Comparison of ENCODE assay signal across 15 mouse cellular contexts in the genomic region with DNA sequence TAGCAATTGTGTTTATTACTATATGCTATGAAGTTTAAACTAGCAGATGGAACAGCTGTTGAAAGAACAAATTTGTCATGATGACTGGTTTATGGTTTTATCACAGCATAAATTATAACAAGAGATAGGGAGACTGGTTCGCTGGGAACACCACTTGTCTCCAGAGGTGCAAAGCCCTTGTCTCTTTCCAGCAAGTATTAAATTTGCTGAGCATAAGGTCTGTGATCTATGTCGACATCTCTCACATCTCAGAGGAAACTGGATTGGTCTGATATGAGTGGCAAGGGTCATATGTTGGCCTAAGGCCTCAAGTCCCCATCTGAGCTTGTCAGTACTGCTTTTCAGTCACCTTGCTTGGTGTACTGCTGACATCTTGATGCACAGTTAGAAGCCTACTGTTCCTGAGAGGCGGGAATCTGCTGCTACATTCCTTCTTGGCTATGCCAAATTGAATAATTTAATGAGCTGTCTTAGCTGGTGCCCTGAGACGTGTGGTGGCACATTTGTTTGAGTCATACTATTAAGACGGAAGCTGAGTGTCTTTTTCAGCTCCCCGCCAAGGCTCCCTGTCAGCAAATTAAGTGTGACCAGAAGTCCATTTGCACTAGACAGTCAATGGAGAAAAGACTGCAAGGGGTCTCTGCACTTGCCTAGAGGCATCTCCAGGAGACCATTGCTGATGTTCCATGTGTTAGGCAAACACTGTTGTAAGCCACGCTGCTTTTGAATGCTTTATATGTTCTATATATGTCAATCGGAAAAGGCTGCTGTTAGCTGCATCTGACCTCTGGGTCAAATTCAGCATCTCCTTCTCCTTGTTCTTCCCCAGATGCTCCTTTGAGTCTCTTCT.
DNase-seq lines count a peak whose midpoint lies in the region; ATAC-seq and TF ChIP-seq lines count a peak whose summit lies in the region.
"Had no signal": no experiment of that assay in that cellular context is flagged by ENCODE, and none has a peak within 500 bp of the region (broad histone marks: within the 10 kb centered on the region; RNA-seq: fewer than 3 reads in every experiment).

No protein-coding gene starts in this region.

- 43% methylated on average over 8 of the region's 8 CpGs for WGBS in hindbrain, embryonic 10.5 days
- 51% methylated on average over 8 of the region's 8 CpGs for WGBS in intestine, postnatal 0 days

- H3K9ac ChIP-seq in intestine, postnatal 0 days (ENCODE audit: low read depth, low read length): no peak overlapping the region
- H3K9ac ChIP-seq: embryonic facial prominence, embryonic 13.5 days; liver, embryonic 14.5 days; stomach, embryonic 15.5 days had no signal

- no peak overlapping the region for H3K4me3 ChIP-seq in hindbrain, embryonic 10.5 days
- no peak overlapping the region for H3K4me3 ChIP-seq in intestine, postnatal 0 days (ENCODE audit: low read depth, low read length)
- H3K4me3 ChIP-seq: embryonic facial prominence, embryonic 13.5 days; myocyte; stomach, embryonic 15.5 days had no signal

- ATAC-seq in intestine, postnatal 0 days: 0 out of 2 replicates have a peak, but pooled peaks have one; percentile 16
- ATAC-seq: Patski had no signal

- no peak overlapping the region for H3K27ac ChIP-seq in hindbrain, embryonic 10.5 days
- H3K27ac ChIP-seq in intestine, postnatal 0 days (ENCODE audit: low read depth, low read length): no peak overlapping the region
- H3K27ac ChIP-seq: embryonic facial prominence, embryonic 13.5 days; liver, embryonic 14.5 days; stomach, embryonic 15.5 days had no signal

- H3K4me1 ChIP-seq in hindbrain, embryonic 10.5 days (replicated peaks): no peaks in the 10 kb centered on the region; the same call in 1 of the 2 replicates
- H3K4me1 ChIP-seq in intestine, postnatal 0 days (replicated peaks; ENCODE audit: control insufficient read depth, insufficient read depth, low read length): no peaks in the 10 kb centered on the region
- H3K4me1 ChIP-seq: embryonic facial prominence, embryonic 13.5 days; stomach, embryonic 15.5 days had no signal

- H3K36me3 ChIP-seq in hindbrain, embryonic 10.5 days: no peaks in the 10 kb centered on the region
- H3K36me3 ChIP-seq in intestine, postnatal 0 days (ENCODE audit: control insufficient read depth, insufficient read depth): no peaks in the 10 kb centered on the region
- H3K36me3 ChIP-seq: embryonic facial prominence, embryonic 13.5 days; stomach, embryonic 15.5 days had no signal

- peaks cover 41% of the 10 kb centered on the region for H3K27me3 ChIP-seq in hindbrain, embryonic 10.5 days (ENCODE audit: insufficient read depth, poor library complexity, severe bottlenecking)
- no peaks in the 10 kb centered on the region for H3K27me3 ChIP-seq in intestine, postnatal 0 days (replicated peaks; ENCODE audit: control insufficient read depth, insufficient read depth, low read length)
- H3K27me3 ChIP-seq: embryonic facial prominence, embryonic 13.5 days; stomach, embryonic 15.5 days had no signal

- no peaks in the 10 kb centered on the region for H3K9me3 ChIP-seq in hindbrain, embryonic 10.5 days
- no peaks in the 10 kb centered on the region for H3K9me3 ChIP-seq in intestine, postnatal 0 days (ENCODE audit: control insufficient read depth)
- H3K9me3 ChIP-seq: embryonic facial prominence, embryonic 13.5 days; stomach, embryonic 15.5 days had no signal

- no peak for TF ChIP-seq POLR2A in brain, embryonic 14.5 days (IDR thresholded peaks at IDR 0.05; ENCODE audit: borderline replicate concordance, extremely low read depth, insufficient read depth, insufficient read length, poor library complexity, severe bottlenecking)

- H3K4me2 ChIP-seq in intestine, postnatal 0 days (replicated peaks; ENCODE audit: low read depth): no peak overlapping the region
- H3K4me2 ChIP-seq: embryonic facial prominence, embryonic 13.5 days; stomach, embryonic 15.5 days had no signal

- no peak for TF ChIP-seq CTCF in brain, embryonic 14.5 days (IDR thresholded peaks at IDR 0.05; ENCODE audit: borderline replicate concordance, extremely low read depth, insufficient read depth, insufficient read length)
- TF ChIP-seq CTCF in intestine, postnatal 0 days (IDR thresholded peaks at IDR 0.05; ENCODE audit: low read depth): no peak

- peak; percentile 6 for DNase-seq in left cerebral cortex, postnatal 4 days
- DNase-seq in left cerebral cortex, postnatal 14 days (ENCODE audit: low spot score in 2 of 2): no peak
- DNase-seq in brain, embryonic 14.5 days (ENCODE audit: low read depth): peak; percentile 50
- DNase-seq in hindbrain, embryonic 10.5 days (ENCODE audit: low spot score): peak; percentile 9
- no peak for DNase-seq in heart, postnatal 36 days
- DNase-seq in adrenal gland, adult 18-20 months (ENCODE audit: low spot score in 2 of 2): no peak
- DNase-seq: cerebellum, postnatal 25 days; kidney, postnatal 25 days; thymus, postnatal 25 days had no signal

- intact Hi-C loops in left cerebral cortex, postnatal 4 days (cut with DNase I): no loop called here
- intact Hi-C loops in left cerebral cortex, postnatal 14 days (cut with DNase I): no loop called here
- intact Hi-C loops in heart, postnatal 36 days (cut with DNase I): no loop called here

Comparison
In these comparisons a context has a peak if more than half of its experiments do, and no peak if none do; other contexts are left out.
1. DNase-seq: peak in left cerebral cortex, postnatal 4 days (single experiment), brain, embryonic 14.5 days (single experiment) and hindbrain, embryonic 10.5 days (single experiment); none in left cerebral cortex, postnatal 14 days (0 of 2), heart, postnatal 36 days (0 of 2) and adrenal gland, adult 18-20 months (0 of 2).